Mouse (Mus musculus) cerebellum, adult 2 months (tissue): Measurements from ENCODE around the gene Sec31a. TPM values are rescaled to one million over a fixed set of nuclear protein-coding genes. Genes with fewer than 3 reads are reported as not detected.

ENCODE experiments used
- DNase-seq, 2 experiments: peaks; one replicate each; pipeline ENCODE4 v3.0.0; 2021
- H3K27ac ChIP-seq: fragments of 200-500 bp; 2 replicates; pipeline ENCODE4 v1.5.1; 2012; ENCODE audit warnings: low read length, control low read depth, inconsistent platforms; ENCODE audit not compliant: insufficient read depth
- H3K27me3 ChIP-seq: fragments of 200-500 bp; 2 replicates; pipeline ENCODE4 v1.6.1; 2012; ENCODE audit warnings: inconsistent platforms, mild to moderate bottlenecking, low read length, moderate library complexity; ENCODE audit not compliant: control insufficient read depth, insufficient read depth
- H3K4me1 ChIP-seq: fragments of 200-500 bp; 2 replicates; pipeline ENCODE4 v1.6.1; 2011; ENCODE audit warnings: low read length; ENCODE audit not compliant: control insufficient read depth, insufficient read depth
- H3K4me3 ChIP-seq: fragments of 200-500 bp; replicated peaks from 2 replicates; pipeline ENCODE3; 2011; ENCODE audit warnings: mild to moderate bottlenecking, low read depth, low read length, control low read depth; ENCODE audit not compliant: insufficient read depth
- CTCF ChIP-seq: fragments of 200-500 bp; IDR thresholded peaks from 2 replicates; pipeline ENCODE4 v1.5.1; 2011; ENCODE audit warnings: low read depth, mild to moderate bottlenecking, control low read depth, low read length, moderate library complexity, borderline replicate concordance; ENCODE audit not compliant: insufficient read depth
- POLR2A ChIP-seq: fragments of 200-500 bp; IDR thresholded peaks from 2 replicates; pipeline ENCODE4 v1.6.1; 2011; ENCODE audit warnings: low read length, control low read depth, borderline replicate concordance; ENCODE audit not compliant: insufficient read depth
- WGBS: fragments of 180-500 bp; shearing (Covaris S2); methylation state at CpG from one replicate; pipeline ENCODE4 v1.1.7; 2018; 5-methylcytosine and 5-hydroxymethylcytosine counted together
- polyA plus RNA-seq: library from polyadenylated mRNA; depleted of rRNA; stranded (reverse); fragments of >200 nt; gene quantifications from 2 replicates; pipeline ENCODE4 v1.2.3, GENCODE M21; 2012

Gene Sec31a
- polyA plus RNA-seq, 1 experiment, result 117 TPM

DNA sequence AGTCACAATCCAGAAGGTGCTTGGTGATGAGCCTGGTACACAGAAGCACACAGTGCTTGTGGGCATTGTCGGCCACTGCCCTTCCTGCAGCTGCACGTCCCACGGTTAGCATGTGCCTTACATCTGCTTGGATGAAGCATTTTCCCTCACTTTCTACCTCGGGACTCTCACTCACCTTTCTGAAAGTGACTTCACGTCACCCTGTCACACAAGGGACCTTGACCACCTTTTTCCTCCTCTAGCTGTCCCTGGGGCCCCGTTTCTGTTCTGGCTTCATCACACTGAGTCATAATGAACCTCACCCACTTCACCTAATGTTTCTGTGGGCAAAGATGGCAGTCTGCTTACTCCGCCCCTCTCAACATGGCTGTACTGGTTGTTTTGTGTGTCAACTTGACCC is 75.0 kb downstream of the Sec31a start:
- Histone ChIP-seq H3K4me3 (no peak overlapping the region), H3K4me1 (no peaks in the 10 kb centered on the region), H3K27ac (no peak overlapping the region), H3K27me3 (no peaks in the 10 kb centered on the region)
- TF ChIP-seq CTCF, result no peak
- TF ChIP-seq POLR2A, result no peak
- no peak for DNase-seq
- 86% methylated on average over 7 of the region's 7 CpGs for WGBS

DNA sequence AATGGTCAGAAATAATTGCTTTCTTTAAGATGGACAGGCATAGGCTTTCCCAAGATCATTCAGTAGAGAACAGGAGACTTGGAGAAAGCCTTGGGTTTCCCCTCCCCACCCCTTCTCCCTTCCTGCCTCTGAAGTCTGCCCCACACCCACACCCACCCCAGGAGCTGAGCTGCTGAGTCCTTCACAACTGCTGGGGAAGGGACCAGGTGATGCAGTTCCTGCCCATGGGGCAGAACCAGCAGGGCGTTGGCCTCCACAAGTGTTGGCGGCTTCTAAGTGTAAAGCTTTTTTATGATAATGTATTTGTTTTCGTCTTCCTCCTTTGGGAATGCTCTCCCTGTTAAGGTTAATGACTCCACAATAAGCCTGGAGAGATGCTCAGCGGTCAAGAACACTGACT is 78.2 kb downstream of the Sec31a start:
- no peak overlapping the region for H3K4me3 ChIP-seq
- H3K27ac ChIP-seq, result no peak overlapping the region
- no peaks in the 10 kb centered on the region; the same call in 1 of the 2 replicates for H3K4me1 ChIP-seq
- DNase-seq, result no peak
- no peak for TF ChIP-seq CTCF
- no peak for TF ChIP-seq POLR2A
- 96% methylated on average over 4 of the region's 4 CpGs for WGBS
- H3K27me3 ChIP-seq, result no peaks in the 10 kb centered on the region

DNA sequence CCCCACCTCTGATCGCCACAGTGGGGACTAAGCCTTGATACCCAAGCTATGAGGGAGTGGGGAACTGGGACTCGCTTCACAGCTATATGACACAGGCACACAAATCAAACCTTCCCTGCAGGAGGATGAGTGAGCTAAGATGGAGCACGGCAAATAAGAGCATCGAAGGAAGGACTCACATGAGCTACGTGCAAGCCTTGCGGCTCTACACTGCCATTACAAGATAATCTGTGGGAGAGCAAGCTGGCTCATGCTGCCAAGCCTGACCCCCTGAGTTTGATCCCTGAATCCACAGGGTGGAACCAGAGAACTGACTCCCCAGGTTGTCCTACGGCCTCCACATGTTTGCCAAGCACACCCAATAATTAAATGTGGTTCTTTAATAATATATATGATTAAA is 79.2 kb downstream of the Sec31a start:
- WGBS, result 94% methylated on average over 7 of the region's 7 CpGs
- TF ChIP-seq CTCF (no peak), POLR2A (no peak)
- Histone ChIP-seq H3K4me3 (no peak overlapping the region), H3K27ac (no peak overlapping the region), H3K27me3 (no peaks in the 10 kb centered on the region), H3K4me1 (no peaks in the 10 kb centered on the region; the same call in 1 of the 2 replicates)
- DNase-seq, result no peak

DNA sequence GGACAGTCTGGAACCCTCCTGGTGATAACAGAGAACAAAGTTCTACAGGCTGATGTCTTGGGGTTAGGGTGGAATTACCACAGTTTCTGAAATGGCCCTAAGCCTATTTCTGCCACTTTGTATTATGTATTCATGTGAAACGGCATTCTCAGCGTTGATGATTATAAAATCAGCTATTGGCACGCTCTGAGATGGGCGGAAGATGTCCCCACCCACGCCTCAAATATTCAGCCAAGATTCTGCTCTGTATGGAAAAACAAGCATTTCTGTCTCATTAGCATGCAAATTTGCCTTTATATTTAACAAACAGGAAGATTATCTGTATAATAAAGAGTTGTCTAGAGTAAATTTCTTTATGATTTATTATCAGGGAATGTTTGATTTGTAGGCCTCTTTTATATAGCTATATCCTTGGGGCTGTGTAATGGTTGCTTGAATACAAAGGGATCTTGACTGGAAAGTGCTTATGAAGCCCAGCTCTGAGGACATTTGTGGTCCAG is 80.4 kb downstream of the Sec31a start:
- 26% methylated on average over 5 of the region's 5 CpGs for WGBS
- H3K4me3 ChIP-seq, result no peak overlapping the region
- DNase-seq, result no peak
- H3K27me3 ChIP-seq, result no peaks in the 10 kb centered on the region
- no peaks in the 10 kb centered on the region; the same call in 1 of the 2 replicates for H3K4me1 ChIP-seq
- no peak for TF ChIP-seq POLR2A
- TF ChIP-seq CTCF, result no peak
- no peak overlapping the region for H3K27ac ChIP-seq

- Histone ChIP-seq H3K4me1 (no peaks in the 10 kb centered on the region; the same call in 1 of the 2 replicates), H3K27me3 (no peaks in the 10 kb centered on the region), H3K27ac (no peak overlapping the region), H3K4me3 (no peak overlapping the region)
- DNase-seq, result no peak
- WGBS, result 79% methylated on average over 6 of the region's 6 CpGs
- TF ChIP-seq CTCF (no peak), POLR2A (no peak)
Measured at GRCm38 (mm10) chr5:100334686-100335085, 81.3 kb downstream of the Sec31a start.

DNA sequence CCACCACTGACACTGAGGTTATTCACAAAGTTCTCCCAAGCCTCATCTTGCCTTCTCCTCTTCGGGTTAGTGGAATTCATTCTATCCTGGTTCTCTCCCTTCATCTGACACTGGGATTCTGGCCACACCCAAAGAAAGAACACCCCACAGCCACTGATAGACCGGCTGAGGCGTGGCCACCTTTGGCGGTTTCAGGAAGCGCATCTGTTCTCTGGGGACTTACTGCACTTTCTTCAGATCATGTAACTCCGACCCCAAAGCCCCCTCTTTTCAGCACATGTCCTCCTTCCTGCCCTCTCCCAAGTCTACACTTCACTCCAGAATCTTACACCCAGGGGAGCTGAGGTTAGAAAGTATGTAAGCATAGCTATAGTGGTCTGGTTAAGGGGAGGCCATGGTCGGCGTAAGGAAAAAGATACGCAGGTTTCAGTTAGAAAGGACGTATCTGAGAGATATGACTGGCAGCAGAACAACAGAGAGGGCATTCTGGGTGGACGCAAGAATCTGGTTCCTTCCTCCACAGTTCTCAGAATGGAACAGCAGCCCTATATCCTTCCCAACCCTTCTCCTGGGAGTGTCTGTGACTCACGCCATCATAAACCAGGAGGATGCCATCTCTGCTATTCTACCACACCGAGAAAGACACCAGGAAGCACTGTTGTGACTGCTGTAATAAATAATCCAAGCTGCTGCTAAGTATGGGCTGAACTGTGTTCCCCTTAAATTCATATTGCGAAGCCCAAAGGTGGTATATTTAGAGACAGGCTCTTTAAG is 82.2 kb downstream of the Sec31a start:
- TF ChIP-seq POLR2A, result no peak
- TF ChIP-seq CTCF, result no peak
- no peak overlapping the region for H3K4me3 ChIP-seq
- no peaks in the 10 kb centered on the region; the same call in 1 of the 2 replicates for H3K4me1 ChIP-seq
- no peak for DNase-seq
- 85% methylated on average over 14 of the region's 14 CpGs for WGBS
- no peaks in the 10 kb centered on the region for H3K27me3 ChIP-seq
- H3K27ac ChIP-seq, result no peak overlapping the region

DNA sequence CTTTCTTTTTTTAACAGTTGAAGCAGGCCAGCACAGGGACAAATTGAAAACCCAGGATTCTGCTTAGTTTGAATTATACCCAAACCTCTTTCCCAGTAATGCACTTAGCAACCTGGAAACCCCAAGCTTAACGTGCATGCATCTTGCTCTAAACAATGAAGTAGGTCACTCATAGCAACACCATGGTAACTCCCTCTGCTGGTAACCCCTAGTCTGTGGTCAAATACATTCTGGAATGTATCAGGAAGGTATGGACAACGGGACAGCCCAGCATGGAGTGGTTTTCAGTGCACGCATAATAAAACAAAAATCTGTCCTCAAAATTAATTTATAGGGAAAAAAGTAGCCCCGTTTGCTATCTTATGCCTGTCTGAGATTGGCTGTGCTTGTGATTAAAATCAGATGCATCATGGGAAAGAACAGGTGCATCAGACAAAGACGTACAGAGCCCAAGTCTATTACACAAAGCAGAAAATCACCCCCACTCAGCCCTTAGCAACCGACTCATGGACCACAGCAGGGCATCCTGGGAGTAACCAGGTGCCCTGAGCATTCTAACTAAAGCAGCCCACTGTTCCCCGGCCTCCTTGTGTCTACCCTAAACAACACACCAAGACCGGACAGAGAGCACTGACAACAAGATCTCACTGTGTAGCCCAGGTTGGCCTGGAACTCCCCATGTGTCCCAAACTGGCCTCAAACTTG is 83.6 kb downstream of the Sec31a start:
- WGBS, result 50% methylated on average over 8 of the region's 8 CpGs
- TF ChIP-seq CTCF (no peak), POLR2A (no peak)
- no peaks in the 10 kb centered on the region; the same call in 1 of the 2 replicates for H3K4me1 ChIP-seq
- no peak overlapping the region for H3K4me3 ChIP-seq
- no peak for DNase-seq
- H3K27me3 ChIP-seq, result no peaks in the 10 kb centered on the region
- H3K27ac ChIP-seq, result no peak overlapping the region

GRCm38 (mm10) chr5:100331636-100332035 is 84.4 kb downstream of the Sec31a start:
- DNase-seq, result no peak
- no peak overlapping the region for H3K27ac ChIP-seq

More at GRCm38 (mm10) chr5:100331636-100332035, 84.4 kb downstream of the Sec31a start:
- Histone ChIP-seq H3K4me3 (no peak overlapping the region), H3K4me1 (no peaks in the 10 kb centered on the region; the same call in 1 of the 2 replicates), H3K27me3 (no peaks in the 10 kb centered on the region)
- no peak for TF ChIP-seq POLR2A
- no peak for TF ChIP-seq CTCF
- WGBS, result 73% methylated on average over 8 of the region's 8 CpGs
